Mouse (Mus musculus): ENCODE data around the gene Dcaf8.

GRCm38 (mm10) chr1:172217148-172217547, 69.3 kb downstream of the Dcaf8 start:
- TF ChIP-seq MAZ (IDR thresholded peaks at IDR 0.05; ENCODE audit: low read depth, low read length) (peak; percentile 97), USF1 (IDR thresholded peaks at IDR 0.05; ENCODE audit: low read depth, low read length) (no peak), CHD2 (IDR thresholded peaks at IDR 0.05; ENCODE audit: low read length) (peak; percentile 92), CTCF (IDR thresholded peaks at IDR 0.05 in 2 of 3, conservative IDR thresholded peaks at IDR 0.05 in 1 of 3; ENCODE audit: control insufficient read depth in 1 of 3, insufficient read depth in 1 of 3, low read depth in 2 of 3, low read length in 3 of 3, poor library complexity in 1 of 3, severe bottlenecking in 1 of 3) (peak; percentile 75 to 95 (median 89)), POLR2A (IDR thresholded peaks at IDR 0.05; ENCODE audit: control insufficient read depth in 1 of 2, insufficient read depth in 1 of 2, low read depth in 1 of 2, low read length in 2 of 2, poor library complexity in 1 of 2) (peak in 1 of 2 experiments; percentile 30; a peak in 1 of 4 replicates), TCF12 (IDR thresholded peaks at IDR 0.05; ENCODE audit: low read depth, low read length) (no peak), MAX (IDR thresholded peaks at IDR 0.05; ENCODE audit: low read length) (no peak), HCFC1 (IDR thresholded peaks at IDR 0.05; ENCODE audit: low read depth, low read length) (peak; percentile 71), RAD21 (IDR thresholded peaks at IDR 0.05; ENCODE audit: low read depth, low read length) (peak; percentile 52), EP300 (IDR thresholded peaks at IDR 0.05; ENCODE audit: low read depth in 1 of 2, low read length in 2 of 2) (peak in 1 of 2 experiments; percentile 60; a peak in 2 of 4 replicates)

Measured in MEL (cell line).